ENCODE assay signal across 21 mouse cellular contexts in the genomic region with DNA sequence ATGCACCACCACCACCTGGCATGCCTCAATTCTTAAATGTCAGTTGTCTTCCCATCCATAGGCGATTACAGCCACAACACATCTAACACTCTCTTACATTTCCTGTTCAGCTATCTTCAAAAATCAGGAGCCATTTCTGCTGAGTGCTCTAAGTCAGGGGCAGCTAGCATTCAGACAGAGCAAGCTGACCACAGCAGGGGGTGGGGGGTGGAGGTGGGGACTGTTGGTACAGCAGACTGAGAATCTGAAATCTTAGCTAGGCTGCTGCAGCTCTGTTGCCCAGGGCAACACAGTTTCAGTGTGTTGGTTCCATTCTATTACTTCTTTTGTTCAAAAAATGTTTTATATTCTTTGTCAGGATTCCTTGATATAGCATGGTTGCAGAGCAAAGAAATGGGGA. TPM values are rescaled to one million over a fixed set of nuclear protein-coding genes. Genes with fewer than 3 reads are reported as not detected.
DNase-seq lines count a peak whose midpoint lies in the region; ATAC-seq and TF ChIP-seq lines count a peak whose summit lies in the region.
"Had no signal": no experiment of that assay in that cellular context is flagged by ENCODE, and none has a peak within 500 bp of the region (broad histone marks: within the 10 kb centered on the region; RNA-seq: fewer than 3 reads in every experiment).

No protein-coding gene starts in this region.

- peak; percentile 83 for ATAC-seq in forebrain, postnatal 0 days
- ATAC-seq in midbrain, embryonic 12.5 days (ENCODE audit: low FRiP score, low read depth), result peak; percentile 82
- no peak for ATAC-seq in liver, embryonic 12.5 days
- no peak for ATAC-seq in heart, embryonic 12.5 days (ENCODE audit: insufficient number of reproducible peaks, low FRiP score)
- ATAC-seq: CD4-positive, CD25-positive, alpha-beta regulatory T cell, adult 4 months; intestine, embryonic 15.5 days had no signal

- peaks cover 37% of the 10 kb centered on the region for H3K36me3 ChIP-seq in forebrain, postnatal 0 days (ENCODE audit: insufficient read depth)
- H3K36me3 ChIP-seq in midbrain, embryonic 12.5 days, result 0 out of 2 replicates have a peak, but pooled peaks cover 22% of the 10 kb centered on the region
- H3K36me3 ChIP-seq in liver, embryonic 12.5 days, result peaks cover 10% of the 10 kb centered on the region
- peaks cover 26% of the 10 kb centered on the region for H3K36me3 ChIP-seq in heart, embryonic 12.5 days

- no peak overlapping the region for H3K4me3 ChIP-seq in forebrain, postnatal 0 days (ENCODE audit: low read depth, low read length)
- H3K4me3 ChIP-seq in midbrain, embryonic 12.5 days, result no peak overlapping the region
- H3K4me3 ChIP-seq in liver, embryonic 12.5 days, result no peak overlapping the region
- no peak overlapping the region for H3K4me3 ChIP-seq in heart, embryonic 12.5 days
- H3K4me3 ChIP-seq: intestine, embryonic 15.5 days; megakaryocyte, embryonic 14.5 days had no signal

- peak; percentile 41 to 46 for DNase-seq in right cerebral cortex, postnatal 10 days (ENCODE audit: low spot score in 2 of 2)
- DNase-seq in right cerebral cortex, postnatal 36 days (ENCODE audit: low spot score in 2 of 2), result no peak
- peak; percentile 31 for DNase-seq in forebrain, postnatal 0 days
- DNase-seq in adrenal gland, postnatal 36 days, result no peak
- no peak for DNase-seq in thymus, adult 18-20 months
- DNase-seq: kidney, postnatal 10 days; lung, adult 2 months had no signal

- H3K9ac ChIP-seq in forebrain, postnatal 0 days, result no peak overlapping the region
- H3K9ac ChIP-seq in midbrain, embryonic 12.5 days (replicated peaks), result no peak overlapping the region
- no peak overlapping the region for H3K9ac ChIP-seq in liver, embryonic 12.5 days
- H3K9ac ChIP-seq in heart, embryonic 12.5 days, result no peak overlapping the region
- H3K9ac ChIP-seq: intestine, embryonic 15.5 days had no signal

- no peak for TF ChIP-seq CTCF in forebrain, postnatal 0 days (IDR thresholded peaks at IDR 0.05; ENCODE audit: low read depth)

- H3K27me3 ChIP-seq in forebrain, postnatal 0 days (ENCODE audit: insufficient read depth, low read length), result no peaks in the 10 kb centered on the region
- H3K27me3 ChIP-seq in midbrain, embryonic 12.5 days, result no peaks in the 10 kb centered on the region
- no peaks in the 10 kb centered on the region for H3K27me3 ChIP-seq in liver, embryonic 12.5 days (replicated peaks)
- no peaks in the 10 kb centered on the region for H3K27me3 ChIP-seq in heart, embryonic 12.5 days (replicated peaks)
- H3K27me3 ChIP-seq: intestine, embryonic 15.5 days; megakaryocyte, embryonic 14.5 days; Patski had no signal

- 65% methylated on average over 1 of the region's 1 CpGs for WGBS in forebrain, postnatal 0 days
- 79% methylated on average over 1 of the region's 1 CpGs for WGBS in midbrain, embryonic 12.5 days
- 31% methylated on average over 1 of the region's 1 CpGs for WGBS in liver, embryonic 12.5 days (ENCODE audit: insufficient replicate concordance)
- 56% methylated on average over 1 of the region's 1 CpGs for WGBS in heart, embryonic 12.5 days

- H3K4me2 ChIP-seq in forebrain, postnatal 0 days (ENCODE audit: low read depth), result no peak overlapping the region
- H3K4me2 ChIP-seq in midbrain, embryonic 12.5 days (replicated peaks), result no peak overlapping the region
- H3K4me2 ChIP-seq in liver, embryonic 12.5 days, result no peak overlapping the region
- no peak overlapping the region for H3K4me2 ChIP-seq in heart, embryonic 12.5 days
- H3K4me2 ChIP-seq: intestine, embryonic 15.5 days had no signal

- no peaks in the 10 kb centered on the region for H3K4me1 ChIP-seq in forebrain, postnatal 0 days (ENCODE audit: insufficient read depth)
- peaks cover 12% of the 10 kb centered on the region for H3K4me1 ChIP-seq in midbrain, embryonic 12.5 days
- peaks cover 30% of the 10 kb centered on the region for H3K4me1 ChIP-seq in liver, embryonic 12.5 days
- no peaks in the 10 kb centered on the region for H3K4me1 ChIP-seq in heart, embryonic 12.5 days (replicated peaks)
- H3K4me1 ChIP-seq: intestine, embryonic 15.5 days had no signal

- H3K9me3 ChIP-seq in forebrain, postnatal 0 days (ENCODE audit: low read length), result no peaks in the 10 kb centered on the region
- no peaks in the 10 kb centered on the region for H3K9me3 ChIP-seq in midbrain, embryonic 12.5 days
- no peaks in the 10 kb centered on the region for H3K9me3 ChIP-seq in liver, embryonic 12.5 days (replicated peaks)
- H3K9me3 ChIP-seq in heart, embryonic 12.5 days (replicated peaks), result no peaks in the 10 kb centered on the region
- H3K9me3 ChIP-seq: intestine, embryonic 15.5 days; megakaryocyte, embryonic 14.5 days had no signal

- H3K27ac ChIP-seq in forebrain, postnatal 0 days (ENCODE audit: low read depth, low read length), result no peak overlapping the region
- H3K27ac ChIP-seq in midbrain, embryonic 12.5 days (replicated peaks), result peak overlapping the region; percentile 77
- H3K27ac ChIP-seq in liver, embryonic 12.5 days, result no peak overlapping the region
- no peak overlapping the region for H3K27ac ChIP-seq in heart, embryonic 12.5 days (ENCODE audit: poor library complexity, severe bottlenecking)
- H3K27ac ChIP-seq: intestine, embryonic 15.5 days had no signal

RNA-seq across cellular contexts. Expression of a gene that starts 40.9 kb away (rescaled TPM):
- total RNA-seq in forebrain, postnatal 0 days (2014; rRNA removed), result 99.9 and 101 TPM in 2 replicates
- 19.8 and 26.8 TPM in 2 replicates for polyA plus RNA-seq in forebrain, postnatal 0 days (2015; fragmentation: Nextera tagmentation; extraction: Ambion mirVana)
- polyA plus RNA-seq in midbrain, embryonic 12.5 days (2016; fragmentation: Nextera tagmentation; extraction: Ambion mirVana), result 11.7 and 12.0 TPM in 2 replicates
- polyA plus RNA-seq in liver, embryonic 12.5 days (2016; fragmentation: Nextera tagmentation; extraction: Ambion mirVana), result 4.5 TPM in 2 replicates
- 7.4 and 8.3 TPM in 2 replicates for polyA plus RNA-seq in heart, embryonic 12.5 days (2016; fragmentation: Nextera tagmentation; extraction: Ambion mirVana)
- total RNA-seq in adrenal gland, postnatal 36 days (2021), result 1 to 10 TPM; 9.3 to 9.7 TPM

RNA-seq across cellular contexts. Expression of a gene that starts 46.3 kb away (rescaled TPM):
- total RNA-seq in forebrain, postnatal 0 days (2014; rRNA removed), result not detected in 2 replicates
- 0.52 TPM in 1 of 2 replicates, not detected in the other for polyA plus RNA-seq in forebrain, postnatal 0 days (2015; fragmentation: Nextera tagmentation; extraction: Ambion mirVana)
- not detected in 2 replicates for polyA plus RNA-seq in midbrain, embryonic 12.5 days (2016; fragmentation: Nextera tagmentation; extraction: Ambion mirVana)
- not detected in 2 replicates for polyA plus RNA-seq in liver, embryonic 12.5 days (2016; fragmentation: Nextera tagmentation; extraction: Ambion mirVana)
- polyA plus RNA-seq in heart, embryonic 12.5 days (2016; fragmentation: Nextera tagmentation; extraction: Ambion mirVana), result not detected in 2 replicates
- total RNA-seq in adrenal gland, postnatal 36 days (2021), result not detected
- total RNA-seq: adrenal gland, adult 18-20 months; gastrocnemius, adult 8-10 months; layer of hippocampus, postnatal 14 days had no signal
- polyA plus RNA-seq: CD4-positive, CD25-positive, alpha-beta regulatory T cell, adult 4 months; cortical plate, adult 2 months; heart, embryonic 14.5 days; intestine, embryonic 15.5 days; limb, embryonic 11.5 days; lung, adult 2 months; Patski; small intestine, adult 2 months had no signal

RNA-seq across cellular contexts. Expression of a gene that starts 46.9 kb away (rescaled TPM):
- total RNA-seq in forebrain, postnatal 0 days (2014; rRNA removed), result 0.24 and 9.9 TPM in 2 replicates
- 2.2 and 2.4 TPM in 2 replicates for polyA plus RNA-seq in forebrain, postnatal 0 days (2015; fragmentation: Nextera tagmentation; extraction: Ambion mirVana)
- 0.78 and 0.86 TPM in 2 replicates for polyA plus RNA-seq in midbrain, embryonic 12.5 days (2016; fragmentation: Nextera tagmentation; extraction: Ambion mirVana)
- polyA plus RNA-seq in liver, embryonic 12.5 days (2016; fragmentation: Nextera tagmentation; extraction: Ambion mirVana), result 0.11 and 0.14 TPM in 2 replicates
- polyA plus RNA-seq in heart, embryonic 12.5 days (2016; fragmentation: Nextera tagmentation; extraction: Ambion mirVana), result 0.20 TPM in 1 of 2 replicates, not detected in the other
- total RNA-seq in adrenal gland, postnatal 36 days (2021), result not detected
- total RNA-seq: adrenal gland, adult 18-20 months; gastrocnemius, adult 8-10 months had no signal
- polyA plus RNA-seq: heart, embryonic 14.5 days; small intestine, adult 2 months had no signal

Comparison
In these comparisons a context has a peak if more than half of its experiments do, and no peak if none do; other contexts are left out.
1. DNase-seq: peak in right cerebral cortex, postnatal 10 days (2 of 2) and forebrain, postnatal 0 days (single experiment); none in right cerebral cortex, postnatal 36 days (0 of 2), adrenal gland, postnatal 36 days (0 of 2) and thymus, adult 18-20 months (0 of 2).
2. ATAC-seq: peak in forebrain, postnatal 0 days (single experiment) and midbrain, embryonic 12.5 days (single experiment); none in liver, embryonic 12.5 days (single experiment) and heart, embryonic 12.5 days (single experiment).